Mouse (Mus musculus): ENCODE data around the gene Gsg1. TPM values are rescaled to one million over a fixed set of nuclear protein-coding genes. Genes with fewer than 3 reads are reported as not detected.

The Gsg1 gene
- polyA plus RNA-seq, 1 experiment from 2014 or later, result 0.26 TPM

DNA sequence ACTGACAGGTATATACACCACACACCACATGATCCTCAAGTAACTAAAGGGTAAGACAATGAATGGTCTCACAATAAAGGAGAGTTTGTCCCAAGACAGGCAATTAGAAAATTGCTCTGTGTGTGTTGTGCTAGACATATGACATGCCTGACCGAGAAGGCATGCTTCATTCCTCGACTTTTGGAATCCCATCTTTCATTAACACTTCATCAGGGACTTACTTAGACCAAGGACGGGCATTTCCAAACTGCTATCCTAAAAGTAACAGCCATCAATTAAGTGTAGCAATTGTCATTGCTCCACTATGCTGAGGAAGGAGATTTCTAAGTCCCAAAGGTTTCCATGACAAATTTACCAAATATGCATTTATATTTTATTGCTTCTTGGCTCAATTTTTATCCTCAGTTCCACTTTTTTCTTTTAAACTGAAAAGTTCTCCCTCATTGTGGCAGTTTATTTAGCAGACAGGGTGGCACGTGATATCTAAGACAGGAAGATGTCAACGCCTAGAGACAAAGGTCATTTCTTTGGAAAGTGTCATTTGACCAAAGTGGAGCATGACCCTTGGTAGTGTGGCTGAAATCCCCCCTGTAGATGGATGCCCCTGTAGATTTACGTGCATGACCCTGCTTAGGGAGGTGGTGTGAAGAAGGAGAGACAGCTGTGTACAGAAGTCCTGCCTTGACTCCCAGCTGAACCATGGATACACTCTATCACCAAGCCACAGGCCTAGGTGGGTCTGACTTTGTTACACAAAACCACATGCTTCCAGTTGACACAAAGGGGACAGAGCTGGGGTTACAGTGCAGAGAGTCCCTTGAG, 22.5 kb upstream of the Gsg1 start:
- Histone ChIP-seq H3K4me1 (ENCODE audit: insufficient read depth) (no peaks in the 10 kb centered on the region), H3K9ac (replicated peaks) (no peak overlapping the region), H3K27ac (ENCODE audit: low read depth) (no peak overlapping the region), H3K36me3 (replicated peaks; ENCODE audit: insufficient read depth, low read length) (no peaks in the 10 kb centered on the region), H3K27me3 (ENCODE audit: insufficient read depth, low read length) (no peaks in the 10 kb centered on the region), H3K4me2 (ENCODE audit: low read depth, low read length) (no peak overlapping the region), H3K4me3 (ENCODE audit: low read depth, low read length) (no peak overlapping the region), H3K9me3 (ENCODE audit: low read length) (no peaks in the 10 kb centered on the region)
- WGBS (ENCODE audit: insufficient replicate concordance), result 64% methylated on average over 6 of the region's 6 CpGs
- TF ChIP-seq CTCF (IDR thresholded peaks at IDR 0.05; ENCODE audit: low read depth), result no peak
- TF ChIP-seq EP300 (IDR thresholded peaks at IDR 0.05; ENCODE audit: low read depth), result no peak
- DNase-seq, result no peak
- ATAC-seq, result no peak

DNA sequence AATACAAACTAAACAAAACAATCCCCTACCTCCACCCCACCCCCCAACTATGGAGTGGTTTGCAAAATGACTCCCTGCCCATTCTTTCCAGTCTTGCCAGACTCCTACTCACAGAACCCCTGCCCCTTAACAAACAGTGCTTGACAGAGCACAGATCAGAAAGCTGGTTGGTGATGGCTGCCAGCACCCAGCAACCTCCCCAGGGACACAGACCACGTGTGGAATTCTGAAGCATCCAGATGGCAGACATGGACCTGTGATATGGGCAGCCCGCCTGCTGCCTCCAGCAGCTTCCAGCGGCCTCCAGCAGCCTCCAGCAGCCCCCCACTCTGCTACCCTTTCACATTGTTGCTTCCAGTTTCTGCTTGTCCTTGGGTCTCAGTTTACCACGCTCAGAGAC, 21.1 kb upstream of the Gsg1 start:
- Histone ChIP-seq H3K4me1 (ENCODE audit: insufficient read depth) (no peaks in the 10 kb centered on the region), H3K9me3 (ENCODE audit: low read length) (no peaks in the 10 kb centered on the region), H3K27me3 (ENCODE audit: insufficient read depth, low read length) (no peaks in the 10 kb centered on the region), H3K4me3 (ENCODE audit: low read depth, low read length) (no peak overlapping the region), H3K36me3 (replicated peaks; ENCODE audit: insufficient read depth, low read length) (no peaks in the 10 kb centered on the region), H3K27ac (ENCODE audit: low read depth) (no peak overlapping the region), H3K9ac (replicated peaks) (no peak overlapping the region), H3K4me2 (ENCODE audit: low read depth, low read length) (no peak overlapping the region)
- ATAC-seq, result no peak
- WGBS (ENCODE audit: insufficient replicate concordance), result 57% methylated on average over 4 of the region's 4 CpGs
- DNase-seq, result no peak
- TF ChIP-seq CTCF (IDR thresholded peaks at IDR 0.05; ENCODE audit: low read depth) (no peak), EP300 (IDR thresholded peaks at IDR 0.05; ENCODE audit: low read depth) (no peak)

DNA sequence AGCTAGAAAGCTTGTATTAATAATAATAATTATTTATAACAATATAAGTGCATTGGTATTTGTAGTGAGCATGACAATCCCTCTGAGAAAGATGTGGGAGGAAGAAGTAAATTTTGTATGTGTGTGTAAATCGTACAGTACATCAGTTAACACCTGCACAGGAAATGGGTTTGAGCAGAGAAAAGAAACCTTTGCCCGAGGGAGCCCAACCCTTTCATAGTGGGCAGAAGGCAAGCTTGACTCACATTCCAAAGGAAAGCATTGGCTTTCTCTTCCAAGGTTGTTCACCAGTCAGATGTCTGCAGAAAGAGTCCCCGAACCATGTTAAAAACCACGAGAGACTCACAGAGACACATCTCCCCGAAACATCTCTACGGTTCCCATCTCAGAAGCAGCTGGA, 18.9 kb upstream of the Gsg1 start:
- H3K9ac ChIP-seq (replicated peaks), result no peak overlapping the region
- H3K4me3 ChIP-seq (ENCODE audit: low read depth, low read length), result no peak overlapping the region
- H3K4me1 ChIP-seq (ENCODE audit: insufficient read depth), result no peaks in the 10 kb centered on the region
- DNase-seq (no peak), ATAC-seq (no peak)
- no peak overlapping the region for H3K4me2 ChIP-seq (ENCODE audit: low read depth, low read length)
- no peaks in the 10 kb centered on the region for H3K9me3 ChIP-seq (ENCODE audit: low read length)
- no peak overlapping the region for H3K27ac ChIP-seq (ENCODE audit: low read depth)
- H3K27me3 ChIP-seq (ENCODE audit: insufficient read depth, low read length), result no peaks in the 10 kb centered on the region
- WGBS (ENCODE audit: insufficient replicate concordance), result 57% methylated on average over 6 of the region's 6 CpGs
- TF ChIP-seq CTCF (IDR thresholded peaks at IDR 0.05; ENCODE audit: low read depth) (no peak), EP300 (IDR thresholded peaks at IDR 0.05; ENCODE audit: low read depth) (no peak)
- H3K36me3 ChIP-seq (replicated peaks; ENCODE audit: insufficient read depth, low read length), result no peaks in the 10 kb centered on the region

GRCm38 (mm10) chr6:135271761-135272160, 17.6 kb upstream of the Gsg1 start:
- Histone ChIP-seq H3K27me3 (ENCODE audit: insufficient read depth, low read length) (no peaks in the 10 kb centered on the region), H3K4me1 (ENCODE audit: insufficient read depth) (no peaks in the 10 kb centered on the region), H3K9ac (replicated peaks) (no peak overlapping the region), H3K4me3 (ENCODE audit: low read depth, low read length) (no peak overlapping the region), H3K9me3 (ENCODE audit: low read length) (no peaks in the 10 kb centered on the region), H3K27ac (ENCODE audit: low read depth) (no peak overlapping the region), H3K36me3 (replicated peaks; ENCODE audit: insufficient read depth, low read length) (no peaks in the 10 kb centered on the region), H3K4me2 (ENCODE audit: low read depth, low read length) (no peak overlapping the region)
- ATAC-seq (no peak), DNase-seq (no peak)
- TF ChIP-seq EP300 (IDR thresholded peaks at IDR 0.05; ENCODE audit: low read depth), result no peak
- TF ChIP-seq CTCF (IDR thresholded peaks at IDR 0.05; ENCODE audit: low read depth), result no peak
- WGBS (ENCODE audit: insufficient replicate concordance), result 56% methylated on average over 2 of the region's 2 CpGs

DNA sequence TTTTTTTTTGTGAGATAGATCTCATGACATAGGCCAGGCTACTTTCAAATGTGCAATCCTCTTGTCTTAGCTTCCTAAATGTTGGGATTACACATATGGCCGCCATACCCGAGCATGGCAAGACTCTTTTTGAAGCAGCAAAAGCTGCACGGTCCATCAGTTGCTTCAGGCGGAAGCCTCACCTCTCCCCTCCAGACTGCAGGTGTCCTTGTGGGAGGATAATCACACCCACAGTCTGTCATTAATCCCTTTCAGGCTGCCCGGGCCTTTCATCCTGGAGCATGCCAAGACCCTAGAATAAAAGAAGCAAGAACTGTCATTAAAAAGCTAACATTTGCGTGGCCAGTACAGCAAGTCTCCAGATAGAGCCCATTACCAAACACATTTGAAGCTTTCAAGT, 15.5 kb upstream of the Gsg1 start:
- WGBS (ENCODE audit: insufficient replicate concordance), result 72% methylated on average over 6 of the region's 6 CpGs
- TF ChIP-seq CTCF (IDR thresholded peaks at IDR 0.05; ENCODE audit: low read depth) (no peak), EP300 (IDR thresholded peaks at IDR 0.05; ENCODE audit: low read depth) (no peak)

GRCm38 (mm10) chr6:135268392-135268791, 14.2 kb upstream of the Gsg1 start:
- no peak overlapping the region for H3K4me2 ChIP-seq (ENCODE audit: low read depth, low read length)
- no peaks in the 10 kb centered on the region for H3K27me3 ChIP-seq (ENCODE audit: insufficient read depth, low read length)
- no peaks in the 10 kb centered on the region for H3K36me3 ChIP-seq (replicated peaks; ENCODE audit: insufficient read depth, low read length)
- TF ChIP-seq CTCF (IDR thresholded peaks at IDR 0.05; ENCODE audit: low read depth) (no peak), EP300 (IDR thresholded peaks at IDR 0.05; ENCODE audit: low read depth) (no peak)
- H3K4me1 ChIP-seq (ENCODE audit: insufficient read depth), result no peaks in the 10 kb centered on the region
- H3K9ac ChIP-seq (replicated peaks), result no peak overlapping the region
- H3K27ac ChIP-seq (ENCODE audit: low read depth), result no peak overlapping the region
- no peaks in the 10 kb centered on the region for H3K9me3 ChIP-seq (ENCODE audit: low read length)
- no peak overlapping the region for H3K4me3 ChIP-seq (ENCODE audit: low read depth, low read length)
- no peak for DNase-seq
- ATAC-seq, result no peak

More for the DNA sequence above, 15.5 kb upstream of the Gsg1 start:
- H3K4me2 ChIP-seq (ENCODE audit: low read depth, low read length), result no peak overlapping the region
- no peak overlapping the region for H3K9ac ChIP-seq (replicated peaks)
- no peak for DNase-seq
- no peaks in the 10 kb centered on the region for H3K27me3 ChIP-seq (ENCODE audit: insufficient read depth, low read length)
- no peak overlapping the region for H3K27ac ChIP-seq (ENCODE audit: low read depth)
- no peaks in the 10 kb centered on the region for H3K9me3 ChIP-seq (ENCODE audit: low read length)
- H3K4me1 ChIP-seq (ENCODE audit: insufficient read depth), result no peaks in the 10 kb centered on the region
- no peak overlapping the region for H3K4me3 ChIP-seq (ENCODE audit: low read depth, low read length)
- H3K36me3 ChIP-seq (replicated peaks; ENCODE audit: insufficient read depth, low read length), result no peaks in the 10 kb centered on the region
- ATAC-seq, result no peak

Data from liver, postnatal 0 days (tissue).